Mouse (Mus musculus): ENCODE data around the gene Fndc7. TPM values are rescaled to one million over a fixed set of nuclear protein-coding genes. Genes with fewer than 3 reads are reported as not detected.
"Not testable (repeated sequence)": the region's sequence is repeated elsewhere in the genome, so short reads cannot be mapped to it uniquely, and the experiment has no call there.

Gene Fndc7
- total RNA-seq, 1 experiment from 2014 or later: 0.47 TPM

DNA sequence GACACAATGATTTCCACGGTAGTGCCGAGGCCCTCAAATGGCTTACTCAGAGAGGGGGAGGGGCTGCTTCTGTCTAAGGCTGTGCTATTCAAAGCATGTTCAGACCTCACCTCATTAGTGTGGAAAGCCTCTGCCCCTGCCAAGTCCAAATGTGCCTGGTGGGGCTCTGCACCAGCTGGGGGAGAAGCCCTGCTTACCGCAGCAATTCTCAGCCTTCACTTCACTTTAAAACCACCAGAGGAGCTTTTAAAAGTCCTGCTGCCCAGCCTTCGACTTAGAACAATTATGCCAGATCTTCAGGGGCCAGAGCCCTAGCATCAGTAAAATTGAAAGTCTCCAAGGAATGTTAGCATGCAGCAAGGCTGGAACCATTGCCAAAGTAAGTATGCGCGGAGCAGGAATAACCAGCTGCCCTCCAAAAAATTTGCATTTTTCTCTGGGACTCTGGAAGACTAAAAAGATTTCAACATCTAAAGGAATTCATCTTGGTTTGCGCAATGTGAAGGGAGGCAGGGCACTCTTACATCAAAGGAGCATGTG, 31.5 kb downstream of the Fndc7 start:
- ATAC-seq (ENCODE audit: extremely low read depth, insufficient number of reproducible peaks, low FRiP score, poor library complexity, severe bottlenecking): no peak

GRCm38 (mm10) chr3:108857714-108858113, 32.1 kb downstream of the Fndc7 start:
- no peak for ATAC-seq (ENCODE audit: extremely low read depth, insufficient number of reproducible peaks, low FRiP score, poor library complexity, severe bottlenecking)

GRCm38 (mm10) chr3:108857124-108857470, 32.7 kb downstream of the Fndc7 start:
- ATAC-seq (ENCODE audit: extremely low read depth, insufficient number of reproducible peaks, low FRiP score, poor library complexity, severe bottlenecking): no peak

DNA sequence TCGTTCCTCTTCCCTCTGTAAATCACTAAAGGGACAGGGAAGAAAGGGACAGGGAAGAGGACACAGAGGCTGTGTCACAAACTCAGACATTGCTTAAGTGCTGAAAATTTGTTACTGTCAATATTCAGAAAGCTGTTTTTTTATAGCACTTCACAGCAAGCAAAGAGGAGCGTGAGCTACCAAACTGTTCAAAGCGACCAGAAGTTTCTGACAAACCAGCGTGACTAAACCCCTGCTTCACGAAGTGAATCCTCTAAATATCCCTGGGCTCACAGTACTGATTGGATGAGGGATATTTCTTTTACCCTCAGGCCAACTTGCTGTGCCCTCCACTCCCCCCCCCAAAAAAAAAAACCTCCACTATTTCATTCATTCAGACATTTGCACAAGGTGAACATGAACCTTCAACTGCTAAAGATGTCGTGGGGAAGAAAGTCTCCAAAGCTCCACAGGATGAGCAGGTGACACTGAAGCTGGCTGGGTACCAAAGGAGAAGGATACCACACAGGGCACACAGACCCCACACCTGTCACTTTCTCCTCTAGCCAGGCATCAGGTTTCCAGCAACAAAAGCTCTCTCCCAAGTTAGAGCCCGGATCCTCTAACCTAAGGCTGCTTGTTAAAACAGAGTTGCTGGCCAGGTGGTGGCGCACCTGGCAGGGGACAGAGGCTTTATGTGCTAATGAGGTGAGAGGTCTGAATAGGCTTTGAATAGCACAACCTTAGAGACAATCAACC, 33.3 kb downstream of the Fndc7 start:
- peak; percentile 78; the same call in 1 of the 2 replicates for ATAC-seq (ENCODE audit: extremely low read depth, insufficient number of reproducible peaks, low FRiP score, poor library complexity, severe bottlenecking)

- ATAC-seq (ENCODE audit: extremely low read depth, insufficient number of reproducible peaks, low FRiP score, poor library complexity, severe bottlenecking): no peak
Measured at GRCm38 (mm10) chr3:108855864-108856263, 33.9 kb downstream of the Fndc7 start.

- no peak for ATAC-seq (ENCODE audit: extremely low read depth, insufficient number of reproducible peaks, low FRiP score, poor library complexity, severe bottlenecking)
Measured at GRCm38 (mm10) chr3:108855371-108855770, 34.4 kb downstream of the Fndc7 start.

GRCm38 (mm10) chr3:108853266-108853665, 36.5 kb downstream of the Fndc7 start:
- no peak for ATAC-seq (ENCODE audit: extremely low read depth, insufficient number of reproducible peaks, low FRiP score, poor library complexity, severe bottlenecking)

- no peak for ATAC-seq (ENCODE audit: extremely low read depth, insufficient number of reproducible peaks, low FRiP score, poor library complexity, severe bottlenecking)
Measured at GRCm38 (mm10) chr3:108851996-108852697, 37.7 kb downstream of the Fndc7 start.

- no peak for ATAC-seq (ENCODE audit: extremely low read depth, insufficient number of reproducible peaks, low FRiP score, poor library complexity, severe bottlenecking)
Measured at GRCm38 (mm10) chr3:108851554-108851953, 38.3 kb downstream of the Fndc7 start.

DNA sequence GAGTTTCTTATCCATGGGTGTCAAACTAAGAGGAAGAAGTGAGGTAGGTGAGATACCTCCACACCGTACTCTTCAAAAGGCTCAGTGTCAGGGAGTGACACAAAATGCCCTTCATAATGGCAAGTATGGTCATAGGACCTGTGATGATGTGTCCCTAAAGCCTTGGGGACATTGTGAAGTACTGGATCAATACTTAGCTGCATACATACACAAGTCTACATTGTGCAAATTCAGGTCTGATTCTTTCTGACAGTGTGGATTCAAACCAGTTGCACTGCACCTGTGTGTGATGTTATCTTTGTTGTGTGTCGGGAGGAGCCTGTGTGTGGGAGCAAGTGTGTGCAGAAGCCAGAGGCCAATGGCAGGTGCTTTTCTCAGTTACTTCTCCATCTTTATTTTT, 38.7 kb downstream of the Fndc7 start:
- ATAC-seq (ENCODE audit: extremely low read depth, insufficient number of reproducible peaks, low FRiP score, poor library complexity, severe bottlenecking): no peak

DNA sequence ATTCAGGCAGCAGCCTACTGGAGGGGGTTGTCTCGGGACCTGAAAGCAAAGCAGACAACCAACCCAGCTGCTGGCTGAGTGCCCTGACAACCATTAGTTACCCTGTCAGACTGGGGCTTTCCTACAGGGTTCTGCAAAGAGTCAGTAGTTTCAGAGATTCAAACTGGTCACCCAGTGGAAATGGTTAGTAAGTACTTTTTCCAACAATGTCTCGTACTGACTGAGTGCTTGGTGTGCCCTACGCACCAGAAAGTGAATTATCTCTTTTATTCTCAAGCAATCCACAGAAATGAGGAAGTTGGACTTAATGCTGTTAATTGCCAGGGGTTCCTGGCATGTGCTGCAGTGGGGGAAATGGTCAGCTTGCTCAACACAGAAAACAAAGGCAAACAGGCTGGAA, 39.3 kb downstream of the Fndc7 start:
- peak; percentile 36; the same call in 1 of the 2 replicates for ATAC-seq (ENCODE audit: extremely low read depth, insufficient number of reproducible peaks, low FRiP score, poor library complexity, severe bottlenecking)

GRCm38 (mm10) chr3:108846616-108847015, 43.2 kb downstream of the Fndc7 start:
- no peak for ATAC-seq (ENCODE audit: extremely low read depth, insufficient number of reproducible peaks, low FRiP score, poor library complexity, severe bottlenecking)

GRCm38 (mm10) chr3:108844521-108844920, 45.3 kb downstream of the Fndc7 start:
- ATAC-seq (ENCODE audit: extremely low read depth, insufficient number of reproducible peaks, low FRiP score, poor library complexity, severe bottlenecking): no peak

- no peak for ATAC-seq (ENCODE audit: extremely low read depth, insufficient number of reproducible peaks, low FRiP score, poor library complexity, severe bottlenecking)
Measured at GRCm38 (mm10) chr3:108844026-108844425, 45.8 kb downstream of the Fndc7 start.

GRCm38 (mm10) chr3:108840716-108841054, 49.1 kb downstream of the Fndc7 start:
- no peak for ATAC-seq (ENCODE audit: extremely low read depth, insufficient number of reproducible peaks, low FRiP score, poor library complexity, severe bottlenecking)

GRCm38 (mm10) chr3:108840000-108840715, 49.6 kb downstream of the Fndc7 start, which contains the start of gene Stxbp3:
Gene Stxbp3, minus strand, starts transcription at chr3:108840526.
- ATAC-seq (ENCODE audit: extremely low read depth, insufficient number of reproducible peaks, low FRiP score, poor library complexity, severe bottlenecking): peak; percentile 95

- no peak for ATAC-seq (ENCODE audit: extremely low read depth, insufficient number of reproducible peaks, low FRiP score, poor library complexity, severe bottlenecking)
Measured at GRCm38 (mm10) chr3:108839647-108839999, 50.2 kb downstream of the Fndc7 start.

- no peak for ATAC-seq (ENCODE audit: extremely low read depth, insufficient number of reproducible peaks, low FRiP score, poor library complexity, severe bottlenecking)
Measured at GRCm38 (mm10) chr3:108838980-108839379, 50.8 kb downstream of the Fndc7 start.

GRCm38 (mm10) chr3:108836931-108837330, 52.9 kb downstream of the Fndc7 start:
- no peak for ATAC-seq (ENCODE audit: extremely low read depth, insufficient number of reproducible peaks, low FRiP score, poor library complexity, severe bottlenecking)

DNA sequence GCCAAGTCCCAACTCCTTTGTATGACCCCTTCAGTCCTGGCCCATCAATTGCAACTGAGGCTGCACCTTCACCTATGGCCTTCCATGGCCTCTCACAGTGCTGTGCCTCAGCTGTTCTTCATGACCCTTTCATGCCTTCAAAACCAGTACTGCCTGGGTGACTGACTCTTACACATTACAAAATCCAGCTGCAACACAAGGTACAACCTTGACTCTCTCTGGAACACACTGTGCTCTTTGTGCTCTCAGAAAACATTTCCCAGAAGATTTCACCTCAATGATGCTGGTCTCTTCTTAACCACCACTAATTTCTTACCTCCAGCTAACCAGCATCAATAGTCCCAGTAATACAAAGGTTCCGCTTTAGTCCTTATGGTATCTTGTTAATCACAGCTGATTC, 56.1 kb downstream of the Fndc7 start:
- ATAC-seq (ENCODE audit: extremely low read depth, insufficient number of reproducible peaks, low FRiP score, poor library complexity, severe bottlenecking): not testable (repeated sequence)
